Mouse (Mus musculus) liver, embryonic 11.5 days (tissue): ENCODE measurements around the gene Lkaaear1. TPM values are rescaled to one million over a fixed set of nuclear protein-coding genes. Genes with fewer than 3 reads are reported as not detected.
A peak's percentile ranks its signal among the peaks of the same experiment; 100 is the strongest.

Experiments
- ATAC-seq: fragments of 200-750 bp; cut with Nextera tagmentation; replicated peaks from 2 replicates; pipeline ENCODE4 v1.8.0; 2017; ENCODE audit warnings: moderate number of reproducible peaks, mild to moderate bottlenecking, moderate TSS enrichment, moderate library complexity; ENCODE audit not compliant: low FRiP score
- DNase-seq: peaks from one replicate; pipeline ENCODE4 v3.0.0-alpha.2; 2017; ENCODE audit warnings: low spot score
- H3K27ac ChIP-seq: fragments of 300-500 bp; sonication (generic); 2 replicates; pipeline ENCODE4 v1.5.1; 2014; ENCODE audit warnings: mild to moderate bottlenecking, low read depth, low read length, control low read depth
- H3K27me3 ChIP-seq: fragments of 300-500 bp; sonication (generic); replicated peaks from 2 replicates; pipeline ENCODE4 v1.6.1; 2014; ENCODE audit warnings: low read length, mixed read lengths; ENCODE audit not compliant: control insufficient read depth, insufficient read depth
- H3K36me3 ChIP-seq: fragments of 300-500 bp; sonication (generic); 2 replicates; pipeline ENCODE4 v1.6.1; 2014; ENCODE audit warnings: mild to moderate bottlenecking, low read length, moderate library complexity, mixed read lengths; ENCODE audit not compliant: control insufficient read depth, insufficient read depth
- H3K4me1 ChIP-seq: fragments of 300-500 bp; sonication (generic); replicated peaks from 2 replicates; pipeline ENCODE4 v1.6.1; 2014; ENCODE audit warnings: low read length, mixed read lengths; ENCODE audit not compliant: control insufficient read depth, insufficient read depth
- H3K4me2 ChIP-seq: fragments of 300-500 bp; sonication (generic); 2 replicates; pipeline ENCODE4 v1.6.1; 2014; ENCODE audit warnings: mild to moderate bottlenecking, control low read depth, moderate library complexity
- H3K4me3 ChIP-seq: fragments of 300-500 bp; sonication (generic); 2 replicates; pipeline ENCODE4 v1.5.1; 2014; ENCODE audit warnings: low read depth, low read length, control low read depth
- H3K9ac ChIP-seq: fragments of 300-500 bp; sonication (generic); 2 replicates; pipeline ENCODE4 v1.6.1; 2014; ENCODE audit warnings: low read depth, low read length, control low read depth
- H3K9me3 ChIP-seq: fragments of 300-500 bp; sonication (generic); 2 replicates; pipeline ENCODE4 v1.6.1; 2016; ENCODE audit warnings: low read length, inconsistent platforms, mixed read lengths; ENCODE audit not compliant: control insufficient read depth
- WGBS: fragments of 180-500 bp; shearing (Covaris S2); extraction: QIAGEN DNeasy Blood & Tissue Kit; methylation state at CpG from one replicate; pipeline ENCODE4 v1.1.7; 2014; 5-methylcytosine and 5-hydroxymethylcytosine counted together
- polyA plus RNA-seq: library from polyadenylated mRNA; unstranded; fragments of >200 nt; fragmentation: Nextera tagmentation; extraction: Ambion mirVana; gene quantifications from 2 replicates; pipeline ENCODE4 v1.2.1, GENCODE M21; 2014

Gene Lkaaear1
- not detected in 2 replicates for polyA plus RNA-seq

- DNase-seq: no peak
Observed at GRCm38 (mm10) chr2:181698241-181698640, at the start of gene Lkaaear1. TSS of gene Lkaaear1 (minus strand) at chr2:181698442.

GRCm38 (mm10) chr2:181730051-181730450 is 31.8 kb upstream of the Lkaaear1 start:
- no peaks in the 10 kb centered on the region for H3K9me3 ChIP-seq
- H3K27me3 ChIP-seq: no peaks in the 10 kb centered on the region
- no peaks in the 10 kb centered on the region for H3K4me1 ChIP-seq
- DNase-seq (no peak), ATAC-seq (no peak)
- 55% methylated on average over 3 of the region's 3 CpGs for WGBS
- H3K27ac ChIP-seq: no peak overlapping the region
- no peaks in the 10 kb centered on the region for H3K36me3 ChIP-seq
- H3K9ac ChIP-seq: no peak overlapping the region
- no peak overlapping the region for H3K4me3 ChIP-seq
- no peak overlapping the region for H3K4me2 ChIP-seq

More at GRCm38 (mm10) chr2:181698241-181698640, at the start of gene Lkaaear1:
- no peak within 1 kb of the TSS for H3K9ac ChIP-seq
- no peak for ATAC-seq
- no peak within 1 kb of the TSS for H3K27ac ChIP-seq
- no peaks in the 10 kb centered on the region for H3K9me3 ChIP-seq
- 0 out of 2 replicates have a peak, but pooled peaks cover 2% of the 10 kb centered on the region for H3K27me3 ChIP-seq
- no peaks in the 10 kb centered on the region for H3K36me3 ChIP-seq
- H3K4me2 ChIP-seq: no peak within 1 kb of the TSS
- WGBS: 61% methylated on average over 5 of the region's 5 CpGs
- no peak within 1 kb of the TSS for H3K4me3 ChIP-seq
- H3K4me1 ChIP-seq: no peaks in the 10 kb centered on the region

GRCm38 (mm10) chr2:181727659-181728262 is 29.5 kb upstream of the Lkaaear1 start:
- DNase-seq: no peak
- Histone ChIP-seq H3K36me3 (no peaks in the 10 kb centered on the region), H3K4me2 (no peak overlapping the region), H3K9ac (no peak overlapping the region), H3K4me1 (no peaks in the 10 kb centered on the region), H3K27ac (no peak overlapping the region), H3K9me3 (no peaks in the 10 kb centered on the region), H3K4me3 (no peak overlapping the region), H3K27me3 (no peaks in the 10 kb centered on the region)
- 53% methylated on average over 9 of the region's 9 CpGs for WGBS
- no peak for ATAC-seq

GRCm38 (mm10) chr2:181722213-181722612 is 24.0 kb upstream of the Lkaaear1 start:
- Histone ChIP-seq H3K9ac (no peak overlapping the region), H3K36me3 (no peaks in the 10 kb centered on the region), H3K4me3 (no peak overlapping the region), H3K4me2 (no peak overlapping the region), H3K27ac (no peak overlapping the region), H3K27me3 (no peaks in the 10 kb centered on the region), H3K4me1 (no peaks in the 10 kb centered on the region), H3K9me3 (no peaks in the 10 kb centered on the region)
- DNase-seq: no peak
- 8% methylated on average over 3 of the region's 3 CpGs for WGBS
- ATAC-seq: no peak

- H3K27ac ChIP-seq: no peak overlapping the region
- no peak for DNase-seq
- no peak overlapping the region for H3K9ac ChIP-seq
- no peak overlapping the region for H3K4me2 ChIP-seq
- H3K4me3 ChIP-seq: no peak overlapping the region
- no peaks in the 10 kb centered on the region for H3K27me3 ChIP-seq
- no peaks in the 10 kb centered on the region for H3K4me1 ChIP-seq
- H3K36me3 ChIP-seq: no peaks in the 10 kb centered on the region
- H3K9me3 ChIP-seq: no peaks in the 10 kb centered on the region
- ATAC-seq: no peak
Observed at GRCm38 (mm10) chr2:181721200-181721599, 23.0 kb upstream of the Lkaaear1 start.

- H3K4me3 ChIP-seq: no peak overlapping the region
- DNase-seq (no peak), ATAC-seq (no peak)
- no peaks in the 10 kb centered on the region for H3K27me3 ChIP-seq
- no peak overlapping the region for H3K9ac ChIP-seq
- H3K36me3 ChIP-seq: no peaks in the 10 kb centered on the region
- 35% methylated on average over 3 of the region's 3 CpGs for WGBS
- 0 out of 2 replicates have a peak, but pooled peaks cover under 1% of the 10 kb centered on the region for H3K4me1 ChIP-seq
- no peak overlapping the region for H3K4me2 ChIP-seq
- no peaks in the 10 kb centered on the region for H3K9me3 ChIP-seq
- H3K27ac ChIP-seq: no peak overlapping the region
Observed at GRCm38 (mm10) chr2:181720061-181720460, 21.8 kb upstream of the Lkaaear1 start.

- H3K9me3 ChIP-seq: no peaks in the 10 kb centered on the region
- 65% methylated on average over 3 of the region's 3 CpGs for WGBS
- no peak overlapping the region for H3K9ac ChIP-seq
- no peak for DNase-seq
- no peaks in the 10 kb centered on the region for H3K27me3 ChIP-seq
- H3K4me1 ChIP-seq: 0 out of 2 replicates have a peak, but pooled peaks cover 3% of the 10 kb centered on the region
- no peak overlapping the region for H3K27ac ChIP-seq
- H3K4me3 ChIP-seq: no peak overlapping the region
- no peaks in the 10 kb centered on the region for H3K36me3 ChIP-seq
- ATAC-seq: no peak
- no peak overlapping the region for H3K4me2 ChIP-seq
Observed at GRCm38 (mm10) chr2:181716991-181717390, 18.7 kb upstream of the Lkaaear1 start.

- Histone ChIP-seq H3K36me3 (no peaks in the 10 kb centered on the region), H3K9me3 (no peaks in the 10 kb centered on the region), H3K4me3 (no peak overlapping the region; the same call in 1 of the 2 replicates), H3K4me1 (0 out of 2 replicates have a peak, but pooled peaks cover 3% of the 10 kb centered on the region), H3K4me2 (peak overlapping the region; percentile 40), H3K27me3 (no peaks in the 10 kb centered on the region), H3K9ac (no peak overlapping the region), H3K27ac (no peak overlapping the region)
- no peak for DNase-seq
- WGBS: 70% methylated on average over 3 of the region's 3 CpGs
- no peak for ATAC-seq
Observed at GRCm38 (mm10) chr2:181715382-181715781, 17.1 kb upstream of the Lkaaear1 start.

- Histone ChIP-seq H3K9me3 (no peaks in the 10 kb centered on the region), H3K27me3 (no peaks in the 10 kb centered on the region), H3K4me1 (0 out of 2 replicates have a peak, but pooled peaks cover 3% of the 10 kb centered on the region), H3K4me3 (peak within 1 kb of the TSS; percentile 15; the same call in 1 of the 2 replicates), H3K9ac (no peak within 1 kb of the TSS), H3K36me3 (no peaks in the 10 kb centered on the region), H3K27ac (no peak within 1 kb of the TSS), H3K4me2 (peak within 1 kb of the TSS; percentile 40)
- WGBS: 0% methylated on average over 7 of the region's 7 CpGs
- DNase-seq: peak; percentile 54
- peak; percentile 60 for ATAC-seq
Observed at GRCm38 (mm10) chr2:181714903-181715326, 16.7 kb upstream of the Lkaaear1 start, which contains the start of gene Oprl1. TSS of gene Oprl1 (plus strand) at chr2:181715016.
